Mouse (Mus musculus): ENCODE measurements around the gene Ccdc91. TPM values are rescaled to one million over a fixed set of nuclear protein-coding genes. Genes with fewer than 3 reads are reported as not detected.

Ccdc91 gene
- polyA plus RNA-seq, 1 experiment from 2014 or later: 25.7 TPM

GRCm38 (mm10) chr6:147490120-147490519, 14.5 kb downstream of the Ccdc91 start:
- no peak for ATAC-seq (replicated peaks; ENCODE audit: low FRiP score, low read depth)

GRCm38 (mm10) chr6:147492551-147492950, 16.9 kb downstream of the Ccdc91 start:
- 84% methylated on average over 4 of the region's 4 CpGs for WGBS
- ATAC-seq (replicated peaks; ENCODE audit: low FRiP score, low read depth) (no peak), DNase-seq (ENCODE audit: low spot score) (no peak)
- Histone ChIP-seq H3K27ac (no peak overlapping the region), H3K9me3 (replicated peaks; ENCODE audit: low read length) (no peaks in the 10 kb centered on the region), H3K9ac (ENCODE audit: low read depth, low read length) (no peak overlapping the region), H3K36me3 (ENCODE audit: insufficient read depth, low read length) (no peaks in the 10 kb centered on the region), H3K4me1 (replicated peaks; ENCODE audit: insufficient read depth, low read length) (no peaks in the 10 kb centered on the region), H3K4me2 (ENCODE audit: low read length) (no peak overlapping the region), H3K4me3 (replicated peaks; ENCODE audit: low read depth, low read length) (no peak overlapping the region), H3K27me3 (ENCODE audit: insufficient read depth, low read length) (no peaks in the 10 kb centered on the region)
- no peak for TF ChIP-seq CTCF (IDR thresholded peaks at IDR 0.05; ENCODE audit: low read depth)

More at GRCm38 (mm10) chr6:147490120-147490519, 14.5 kb downstream of the Ccdc91 start:
- TF ChIP-seq CTCF (IDR thresholded peaks at IDR 0.05; ENCODE audit: low read depth): no peak
- no peak overlapping the region for H3K9ac ChIP-seq (ENCODE audit: low read depth, low read length)
- no peak overlapping the region for H3K4me2 ChIP-seq (ENCODE audit: low read length)
- no peaks in the 10 kb centered on the region for H3K9me3 ChIP-seq (replicated peaks; ENCODE audit: low read length)
- WGBS: 83% methylated on average over 3 of the region's 3 CpGs
- H3K4me3 ChIP-seq (replicated peaks; ENCODE audit: low read depth, low read length): no peak overlapping the region
- no peaks in the 10 kb centered on the region for H3K4me1 ChIP-seq (replicated peaks; ENCODE audit: insufficient read depth, low read length)
- H3K27ac ChIP-seq: no peak overlapping the region
- no peak for DNase-seq (ENCODE audit: low spot score)
- H3K27me3 ChIP-seq (ENCODE audit: insufficient read depth, low read length): no peaks in the 10 kb centered on the region
- no peaks in the 10 kb centered on the region for H3K36me3 ChIP-seq (ENCODE audit: insufficient read depth, low read length)

DNA sequence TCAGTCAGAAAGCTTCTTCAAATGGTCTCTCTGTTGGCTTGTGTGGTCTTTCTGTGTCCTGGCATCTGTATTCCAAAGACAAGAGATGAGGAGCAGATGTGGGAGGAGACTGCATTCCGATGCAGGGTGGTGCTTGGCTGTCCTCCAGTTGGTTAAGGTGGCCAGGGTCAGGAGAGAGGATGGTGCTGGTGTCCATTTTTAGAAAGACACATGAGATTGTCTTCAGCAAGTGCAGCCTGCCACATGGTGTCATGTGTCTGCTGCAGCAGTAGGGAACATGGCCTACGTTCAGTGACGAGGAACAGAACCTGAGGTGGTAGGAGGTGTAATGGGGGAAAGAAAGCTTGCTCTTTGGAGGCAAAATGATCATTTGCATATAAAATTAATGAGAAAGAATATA, 25.8 kb downstream of the Ccdc91 start:
- H3K27me3 ChIP-seq (ENCODE audit: insufficient read depth, low read length): no peaks in the 10 kb centered on the region
- DNase-seq (ENCODE audit: low spot score) (no peak), ATAC-seq (replicated peaks; ENCODE audit: low FRiP score, low read depth) (no peak)
- H3K4me3 ChIP-seq (replicated peaks; ENCODE audit: low read depth, low read length): no peak overlapping the region
- no peak for TF ChIP-seq CTCF (IDR thresholded peaks at IDR 0.05; ENCODE audit: low read depth)
- H3K4me1 ChIP-seq (replicated peaks; ENCODE audit: insufficient read depth, low read length): no peaks in the 10 kb centered on the region
- 66% methylated on average over 3 of the region's 3 CpGs for WGBS
- H3K9me3 ChIP-seq (replicated peaks; ENCODE audit: low read length): no peaks in the 10 kb centered on the region
- H3K36me3 ChIP-seq (ENCODE audit: insufficient read depth, low read length): no peaks in the 10 kb centered on the region
- H3K9ac ChIP-seq (ENCODE audit: low read depth, low read length): no peak overlapping the region
- H3K4me2 ChIP-seq (ENCODE audit: low read length): no peak overlapping the region
- H3K27ac ChIP-seq: no peak overlapping the region

GRCm38 (mm10) chr6:147506074-147506473, 30.4 kb downstream of the Ccdc91 start:
- 51% methylated on average over 9 of the region's 9 CpGs for WGBS
- DNase-seq (ENCODE audit: low spot score) (peak; percentile 40), ATAC-seq (replicated peaks; ENCODE audit: low FRiP score, low read depth) (no peak)
- H3K9ac ChIP-seq (ENCODE audit: low read depth, low read length): no peak overlapping the region
- H3K4me3 ChIP-seq (replicated peaks; ENCODE audit: low read depth, low read length): no peak overlapping the region
- no peaks in the 10 kb centered on the region for H3K27me3 ChIP-seq (ENCODE audit: insufficient read depth, low read length)
- H3K36me3 ChIP-seq (ENCODE audit: insufficient read depth, low read length): no peaks in the 10 kb centered on the region
- no peak overlapping the region for H3K4me2 ChIP-seq (ENCODE audit: low read length)
- no peak overlapping the region for H3K27ac ChIP-seq
- no peak for TF ChIP-seq CTCF (IDR thresholded peaks at IDR 0.05; ENCODE audit: low read depth)
- no peaks in the 10 kb centered on the region for H3K9me3 ChIP-seq (replicated peaks; ENCODE audit: low read length)
- no peaks in the 10 kb centered on the region for H3K4me1 ChIP-seq (replicated peaks; ENCODE audit: insufficient read depth, low read length)

GRCm38 (mm10) chr6:147506496-147506895, 30.9 kb downstream of the Ccdc91 start:
- H3K4me1 ChIP-seq (replicated peaks; ENCODE audit: insufficient read depth, low read length): no peaks in the 10 kb centered on the region
- 80% methylated on average over 10 of the region's 10 CpGs for WGBS
- H3K36me3 ChIP-seq (ENCODE audit: insufficient read depth, low read length): no peaks in the 10 kb centered on the region
- no peaks in the 10 kb centered on the region for H3K9me3 ChIP-seq (replicated peaks; ENCODE audit: low read length)
- no peak overlapping the region for H3K9ac ChIP-seq (ENCODE audit: low read depth, low read length)
- DNase-seq (ENCODE audit: low spot score): no peak
- H3K4me3 ChIP-seq (replicated peaks; ENCODE audit: low read depth, low read length): no peak overlapping the region
- no peak overlapping the region for H3K27ac ChIP-seq
- H3K4me2 ChIP-seq (ENCODE audit: low read length): no peak overlapping the region
- no peak for TF ChIP-seq CTCF (IDR thresholded peaks at IDR 0.05; ENCODE audit: low read depth)
- H3K27me3 ChIP-seq (ENCODE audit: insufficient read depth, low read length): no peaks in the 10 kb centered on the region
- ATAC-seq (replicated peaks; ENCODE audit: low FRiP score, low read depth): no peak

DNA sequence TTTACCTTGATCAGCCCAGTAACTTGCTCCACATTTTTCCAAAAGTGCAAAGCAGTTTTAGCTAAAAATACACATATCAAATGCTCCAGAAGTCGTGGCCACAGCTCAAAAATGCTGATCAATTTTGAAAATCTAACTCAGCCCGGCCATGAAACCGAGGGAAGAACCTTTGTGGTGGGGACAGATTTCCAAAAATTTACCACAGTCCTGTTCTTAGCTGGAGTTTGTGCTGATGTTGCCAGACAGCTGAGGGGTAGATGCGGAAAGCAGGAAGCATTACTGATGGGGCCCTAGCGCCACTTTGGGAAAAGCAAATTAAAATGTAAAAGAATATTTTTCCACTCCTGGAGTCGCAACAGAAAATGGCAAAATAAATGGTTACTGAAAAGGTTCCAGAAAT, 31.6 kb downstream of the Ccdc91 start:
- no peaks in the 10 kb centered on the region for H3K9me3 ChIP-seq (replicated peaks; ENCODE audit: low read length)
- H3K4me2 ChIP-seq (ENCODE audit: low read length): no peak overlapping the region
- no peak overlapping the region for H3K9ac ChIP-seq (ENCODE audit: low read depth, low read length)
- ATAC-seq (replicated peaks; ENCODE audit: low FRiP score, low read depth) (no peak), DNase-seq (ENCODE audit: low spot score) (no peak)
- no peaks in the 10 kb centered on the region for H3K4me1 ChIP-seq (replicated peaks; ENCODE audit: insufficient read depth, low read length)
- no peak overlapping the region for H3K27ac ChIP-seq
- no peaks in the 10 kb centered on the region for H3K36me3 ChIP-seq (ENCODE audit: insufficient read depth, low read length)
- no peaks in the 10 kb centered on the region for H3K27me3 ChIP-seq (ENCODE audit: insufficient read depth, low read length)
- no peak for TF ChIP-seq CTCF (IDR thresholded peaks at IDR 0.05; ENCODE audit: low read depth)
- 85% methylated on average over 6 of the region's 6 CpGs for WGBS
- H3K4me3 ChIP-seq (replicated peaks; ENCODE audit: low read depth, low read length): no peak overlapping the region

DNA sequence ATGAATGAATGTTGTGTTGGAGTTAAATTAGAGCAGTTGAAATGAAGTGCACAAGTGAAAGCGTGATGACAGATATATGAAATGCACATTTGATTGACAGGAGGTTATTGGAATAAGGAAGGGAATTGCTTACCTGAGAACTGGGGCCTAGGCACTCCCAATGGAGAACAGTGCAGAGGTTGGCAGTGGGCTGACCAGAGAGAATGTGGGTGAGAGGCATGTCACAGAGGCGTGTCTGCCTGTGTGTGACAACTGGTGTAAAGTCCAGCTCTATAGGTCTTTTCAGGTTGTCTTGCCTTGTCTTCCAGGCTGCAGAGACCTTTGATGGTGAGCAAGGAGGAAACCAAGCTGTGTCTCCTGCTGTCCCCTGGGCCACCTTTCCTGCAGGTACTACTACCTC, 34.9 kb downstream of the Ccdc91 start:
- TF ChIP-seq CTCF (IDR thresholded peaks at IDR 0.05; ENCODE audit: low read depth): no peak
- Histone ChIP-seq H3K4me3 (replicated peaks; ENCODE audit: low read depth, low read length) (no peak overlapping the region), H3K36me3 (ENCODE audit: insufficient read depth, low read length) (no peaks in the 10 kb centered on the region), H3K4me2 (ENCODE audit: low read length) (no peak overlapping the region), H3K27ac (no peak overlapping the region), H3K4me1 (replicated peaks; ENCODE audit: insufficient read depth, low read length) (no peaks in the 10 kb centered on the region), H3K27me3 (ENCODE audit: insufficient read depth, low read length) (no peaks in the 10 kb centered on the region), H3K9ac (ENCODE audit: low read depth, low read length) (no peak overlapping the region), H3K9me3 (replicated peaks; ENCODE audit: low read length) (no peaks in the 10 kb centered on the region)
- DNase-seq (ENCODE audit: low spot score) (no peak), ATAC-seq (replicated peaks; ENCODE audit: low FRiP score, low read depth) (no peak)
- 94% methylated on average over 2 of the region's 2 CpGs for WGBS

All from kidney, postnatal 0 days (tissue).